Mouse (Mus musculus): ENCODE data around the gene Dynlt1f.
"Not testable (repeated sequence)": the region's sequence is repeated elsewhere in the genome, so short reads cannot be mapped to it uniquely, and the experiment has no call there.

DNA sequence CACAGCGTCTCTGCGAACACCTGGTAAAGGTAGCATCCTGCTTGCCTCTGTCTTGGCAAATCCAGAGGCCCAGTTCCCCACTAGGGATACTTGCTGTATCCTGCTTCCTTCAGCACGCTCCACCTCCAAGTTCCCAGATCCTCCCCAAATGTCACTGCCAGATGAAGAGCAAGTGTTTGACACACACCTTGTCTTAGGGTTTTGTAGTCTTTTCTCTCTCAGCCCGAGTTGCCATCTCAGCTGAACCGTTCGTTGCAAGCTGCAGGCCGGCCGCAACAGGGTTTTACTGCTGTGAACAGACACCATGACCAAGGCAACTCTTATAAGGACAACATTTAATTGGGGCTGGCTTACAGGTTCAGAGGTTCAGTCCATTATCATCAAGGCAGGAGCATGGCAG, 8.9 kb downstream of the Dynlt1f start:
- not testable (repeated sequence) for TF ChIP-seq CTCF (IDR thresholded peaks at IDR 0.05; ENCODE audit: borderline replicate concordance, control insufficient read depth, extremely low read depth, insufficient read depth, low read length, poor library complexity); POLR2A (IDR thresholded peaks at IDR 0.05; ENCODE audit: control insufficient read depth, extremely low read depth, insufficient read depth, low read length, poor library complexity)

All from thymus, adult 2 months (tissue).